Mouse (Mus musculus): ENCODE results near the gene Cdkn2c.

- TF ChIP-seq CTCF (IDR thresholded peaks at IDR 0.05; ENCODE audit: control insufficient read depth, insufficient read depth, insufficient read length) (no peak), CEBPB (IDR thresholded peaks at IDR 0.05; ENCODE audit: low read depth) (no peak), MAX (IDR thresholded peaks at IDR 0.05) (no peak)
Observed at GRCm38 (mm10) chr4:109640141-109640540, 26.8 kb downstream of the Cdkn2c start.

Data from C2C12 (cell line).